Mouse (Mus musculus) liver, postnatal 0 days (tissue): ENCODE results near the gene Adra1d.

Source experiments
- CTCF ChIP-seq: sonication (generic); IDR thresholded peaks from 2 replicates; pipeline ENCODE4 v1.5.1; 2016; ENCODE audit warnings: antibody characterized with exemption, low read depth
- EP300 ChIP-seq: IDR thresholded peaks from 2 replicates; pipeline ENCODE4 v1.6.1; 2016; ENCODE audit warnings: antibody characterized with exemption, low read depth, mild to moderate bottlenecking

- TF ChIP-seq CTCF (no peak), EP300 (no peak)
These were observed 23.7 kb downstream of the Adra1d start for GRCm38 (mm10) chr2:131538341-131538740.
